Mouse (Mus musculus) hindbrain, embryonic 16.5 days (tissue): ENCODE data around the gene Art3. TPM values are rescaled to one million over a fixed set of nuclear protein-coding genes. Genes with fewer than 3 reads are reported as not detected.
A peak's percentile ranks its signal among the peaks of the same experiment; 100 is the strongest.
"Not testable (repeated sequence)": the region's sequence is repeated elsewhere in the genome, so short reads cannot be mapped to it uniquely, and the experiment has no call there.

Experiments
- ATAC-seq: fragments of 200-750 bp; cut with Nextera tagmentation; 2 replicates; pipeline ENCODE4 v1.8.0; 2017; ENCODE audit warnings: moderate TSS enrichment, moderate library complexity
- H3K27ac ChIP-seq: fragments of 300-500 bp; sonication (generic); 2 replicates; pipeline ENCODE4 v1.5.1; 2014; ENCODE audit warnings: low read depth, mild to moderate bottlenecking, control low read depth, low read length, moderate library complexity
- H3K27me3 ChIP-seq: fragments of 300-500 bp; sonication (generic); replicated peaks from 2 replicates; pipeline ENCODE4 v1.6.1; 2014; ENCODE audit warnings: low read length; ENCODE audit not compliant: control insufficient read depth, insufficient read depth
- H3K36me3 ChIP-seq: fragments of 300-500 bp; sonication (generic); 2 replicates; pipeline ENCODE4 v1.6.1; 2014; ENCODE audit warnings: mild to moderate bottlenecking, low read length, moderate library complexity, mixed read lengths; ENCODE audit not compliant: control insufficient read depth, insufficient read depth
- H3K4me1 ChIP-seq: fragments of 300-500 bp; sonication (generic); 2 replicates; pipeline ENCODE4 v1.6.1; 2014; ENCODE audit warnings: low read depth, low read length; ENCODE audit not compliant: control insufficient read depth, insufficient read depth
- H3K4me2 ChIP-seq: fragments of 300-500 bp; sonication (generic); 2 replicates; pipeline ENCODE4 v1.6.1; 2014; ENCODE audit warnings: mild to moderate bottlenecking, low read length, control low read depth, moderate library complexity
- H3K4me3 ChIP-seq: fragments of 300-500 bp; sonication (generic); 2 replicates; pipeline ENCODE4 v1.5.1; 2014; ENCODE audit warnings: mild to moderate bottlenecking, low read length, control low read depth, moderate library complexity
- H3K9ac ChIP-seq: fragments of 300-500 bp; sonication (generic); 2 replicates; pipeline ENCODE4 v1.6.1; 2014; ENCODE audit warnings: low read depth, mild to moderate bottlenecking, control low read depth, low read length, moderate library complexity
- H3K9me3 ChIP-seq: fragments of 300-500 bp; sonication (generic); 2 replicates; pipeline ENCODE4 v1.6.1; 2014; ENCODE audit warnings: mild to moderate bottlenecking, low read length, moderate library complexity; ENCODE audit not compliant: control insufficient read depth
- WGBS: fragments of 180-500 bp; shearing (Covaris S2); extraction: QIAGEN DNeasy Blood & Tissue Kit; methylation state at CpG from one replicate; pipeline ENCODE4 v1.1.7; 2014; 5-methylcytosine and 5-hydroxymethylcytosine counted together
- polyA plus RNA-seq: library from polyadenylated mRNA; unstranded; fragments of >200 nt; fragmentation: Nextera tagmentation; extraction: Ambion mirVana; gene quantifications from 2 replicates; pipeline ENCODE4 v1.2.1, GENCODE M21; 2015

The Art3 gene
- polyA plus RNA-seq, 1 experiment from 2014 or later, result 6.7 TPM

DNA sequence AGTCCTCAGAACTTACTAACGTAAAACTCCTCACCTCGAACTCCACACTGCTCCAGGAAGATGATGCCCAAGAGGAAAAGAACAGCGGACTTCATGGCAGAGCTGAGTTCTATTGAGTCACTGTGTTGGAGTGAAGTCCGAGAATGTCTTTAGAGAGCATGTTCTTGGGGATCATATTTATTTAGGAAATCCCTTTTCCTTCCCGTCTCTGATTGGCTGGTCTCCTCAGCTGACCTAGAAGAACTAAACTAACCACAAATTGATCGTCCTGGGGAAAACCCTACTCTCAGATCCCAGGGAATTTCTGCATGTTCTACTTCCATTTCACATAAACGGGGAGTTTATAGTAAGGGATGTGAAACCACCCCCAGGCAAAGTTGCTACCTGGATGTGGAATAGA, 3.7 kb upstream of the Art3 start, which contains the start of gene Cxcl9:
Gene Cxcl9, minus strand, starts transcription at position 151 of the 400 bp plus-strand sequence.
- H3K4me2 ChIP-seq, result no peak within 1 kb of the TSS
- no peak within 1 kb of the TSS for H3K27ac ChIP-seq
- H3K4me3 ChIP-seq, result no peak within 1 kb of the TSS
- no peaks in the 10 kb centered on the region for H3K9me3 ChIP-seq
- no peak within 1 kb of the TSS for H3K9ac ChIP-seq
- 87% methylated on average over 7 of the region's 7 CpGs for WGBS
- H3K4me1 ChIP-seq, result no peaks in the 10 kb centered on the region
- no peaks in the 10 kb centered on the region for H3K36me3 ChIP-seq
- no peaks in the 10 kb centered on the region for H3K27me3 ChIP-seq
- no peak for ATAC-seq

DNA sequence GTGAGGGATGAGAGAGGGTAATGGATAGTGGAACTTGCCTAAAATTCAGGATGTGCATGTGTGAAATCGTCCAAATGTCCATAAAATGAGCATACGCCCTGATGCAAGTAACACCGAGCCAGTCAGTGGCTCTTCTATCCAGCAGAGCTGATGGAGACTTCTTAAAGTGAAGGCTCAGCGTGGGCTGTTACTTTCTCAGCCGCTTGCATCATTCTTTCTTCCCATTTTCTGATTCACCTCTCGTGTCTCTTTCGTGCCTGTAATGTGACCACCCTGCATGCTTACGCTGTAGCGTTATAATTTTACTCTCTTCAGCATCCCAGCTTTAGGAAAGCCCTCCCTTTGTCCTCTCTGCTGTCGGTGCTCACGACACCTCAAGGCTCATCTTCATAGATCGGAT, 505 bp upstream of the Art3 start:
- Histone ChIP-seq H3K9me3 (no peaks in the 10 kb centered on the region), H3K27ac (no peak overlapping the region), H3K9ac (no peak overlapping the region), H3K4me1 (no peaks in the 10 kb centered on the region), H3K4me2 (no peak overlapping the region), H3K4me3 (no peak overlapping the region), H3K36me3 (no peaks in the 10 kb centered on the region), H3K27me3 (no peaks in the 10 kb centered on the region)
- no peak for ATAC-seq
- WGBS, result 92% methylated on average over 12 of the region's 12 CpGs

GRCm38 (mm10) chr5:92332359-92332840, 773 bp downstream of the Art3 start:
- Histone ChIP-seq H3K36me3 (no peaks in the 10 kb centered on the region), H3K4me2 (no peak overlapping the region), H3K27me3 (no peaks in the 10 kb centered on the region), H3K9ac (no peak overlapping the region), H3K9me3 (no peaks in the 10 kb centered on the region), H3K4me3 (no peak overlapping the region), H3K4me1 (no peaks in the 10 kb centered on the region), H3K27ac (no peak overlapping the region)
- ATAC-seq, result no peak
- 65% methylated on average over 9 of the region's 9 CpGs for WGBS

- Histone ChIP-seq H3K4me3 (no peak overlapping the region), H3K9me3 (no peaks in the 10 kb centered on the region), H3K9ac (no peak overlapping the region), H3K4me2 (no peak overlapping the region), H3K4me1 (no peaks in the 10 kb centered on the region), H3K36me3 (no peaks in the 10 kb centered on the region), H3K27ac (no peak overlapping the region), H3K27me3 (no peaks in the 10 kb centered on the region)
- WGBS, result 86% methylated on average over 3 of the region's 3 CpGs
- no peak for ATAC-seq
Observed at GRCm38 (mm10) chr5:92336743-92337142, 5.1 kb downstream of the Art3 start.

GRCm38 (mm10) chr5:92340606-92341005, 9.0 kb downstream of the Art3 start:
- Histone ChIP-seq H3K4me2 (no peak overlapping the region), H3K27me3 (no peaks in the 10 kb centered on the region), H3K9ac (no peak overlapping the region), H3K27ac (no peak overlapping the region), H3K36me3 (no peaks in the 10 kb centered on the region), H3K9me3 (no peaks in the 10 kb centered on the region), H3K4me3 (no peak overlapping the region), H3K4me1 (no peaks in the 10 kb centered on the region)
- 83% methylated on average over 4 of the region's 4 CpGs for WGBS
- ATAC-seq, result no peak

- H3K4me2 ChIP-seq, result no peak overlapping the region
- no peak for ATAC-seq
- no peaks in the 10 kb centered on the region for H3K36me3 ChIP-seq
- 83% methylated on average over 8 of the region's 8 CpGs for WGBS
- H3K9me3 ChIP-seq, result no peaks in the 10 kb centered on the region
- H3K9ac ChIP-seq, result no peak overlapping the region
- H3K4me1 ChIP-seq, result no peaks in the 10 kb centered on the region
- H3K27me3 ChIP-seq, result peaks cover 3% of the 10 kb centered on the region; the same call in 1 of the 2 replicates
- H3K27ac ChIP-seq, result no peak overlapping the region
- H3K4me3 ChIP-seq, result no peak overlapping the region
Observed at GRCm38 (mm10) chr5:92345006-92345405, 13.4 kb downstream of the Art3 start.

DNA sequence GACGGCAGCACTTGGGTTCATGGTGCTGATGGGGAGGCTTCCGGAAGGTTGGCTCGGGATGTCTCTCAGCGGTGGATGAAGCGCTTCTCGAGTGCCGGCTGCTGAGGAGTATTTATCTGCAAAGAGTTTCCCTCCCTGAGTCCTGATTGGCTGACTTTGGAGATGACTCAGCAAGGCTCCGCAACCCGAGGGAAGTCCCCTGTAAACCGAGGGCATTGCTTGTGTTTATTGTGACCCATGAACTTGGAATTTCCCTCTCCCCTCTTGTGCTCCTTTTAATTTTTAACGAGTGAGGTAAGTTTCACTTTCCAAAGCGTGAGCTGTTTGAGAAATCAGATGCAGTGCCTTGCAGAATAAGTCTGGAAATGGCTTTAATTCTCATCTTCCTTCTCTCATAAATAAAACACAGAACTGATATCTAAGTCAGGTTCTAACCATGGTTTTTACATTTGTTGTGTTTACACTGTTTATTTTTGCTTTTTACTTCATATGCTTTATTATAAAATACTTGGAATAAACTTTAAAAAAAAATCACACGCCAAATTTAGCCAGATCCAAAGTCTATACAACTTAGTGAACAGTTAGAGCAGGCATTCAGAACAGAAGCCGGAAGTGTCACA, 17.3 kb downstream of the Art3 start, which contains the start of gene Cxcl10:
Gene Cxcl10, minus strand, starts transcription at position 96 of the 620 bp plus-strand sequence.
- peak within 1 kb of the TSS; percentile 74 for H3K4me2 ChIP-seq
- no peaks in the 10 kb centered on the region for H3K4me1 ChIP-seq
- H3K4me3 ChIP-seq, result peak within 1 kb of the TSS; percentile 36
- peak within 1 kb of the TSS; percentile 38; the same call in 1 of the 2 replicates for H3K9ac ChIP-seq
- whole genome bisulfite sequencing, result 17% methylated on average over 14 of the region's 14 CpGs
- no peaks in the 10 kb centered on the region for H3K36me3 ChIP-seq
- H3K9me3 ChIP-seq, result no peaks in the 10 kb centered on the region
- no peak within 1 kb of the TSS for H3K27ac ChIP-seq
- peak; percentile 76 for ATAC-seq
- H3K27me3 ChIP-seq, result peaks cover 3% of the 10 kb centered on the region; the same call in 1 of the 2 replicates

DNA sequence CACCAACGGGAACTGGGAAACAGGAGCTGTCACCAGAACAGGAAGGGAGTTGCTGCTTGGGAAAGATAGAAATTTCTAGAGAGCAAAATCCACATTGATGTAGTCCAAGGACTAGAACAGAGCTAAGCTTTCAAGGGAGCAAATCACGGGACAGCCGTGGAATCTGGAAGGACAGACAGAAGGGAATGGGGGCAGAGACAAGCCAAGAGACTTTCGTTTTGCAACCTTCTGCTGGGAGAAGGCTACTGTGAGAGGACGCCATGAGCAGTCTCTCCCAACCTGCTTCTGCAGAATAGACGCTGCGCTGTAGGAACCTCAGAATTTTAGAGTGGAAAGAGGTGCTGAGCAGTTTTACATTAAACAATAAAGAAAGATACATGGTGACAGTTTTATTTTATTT, 18.1 kb downstream of the Art3 start:
- H3K4me2 ChIP-seq, result no peak overlapping the region
- no peaks in the 10 kb centered on the region for H3K4me1 ChIP-seq
- H3K36me3 ChIP-seq, result no peaks in the 10 kb centered on the region
- no peak for ATAC-seq
- H3K27me3 ChIP-seq, result peaks cover 3% of the 10 kb centered on the region; the same call in 1 of the 2 replicates
- H3K27ac ChIP-seq, result no peak overlapping the region
- no peak overlapping the region for H3K9ac ChIP-seq
- no peaks in the 10 kb centered on the region for H3K9me3 ChIP-seq
- WGBS, result 88% methylated on average over 7 of the region's 7 CpGs
- no peak overlapping the region for H3K4me3 ChIP-seq

GRCm38 (mm10) chr5:92352716-92353115, 21.1 kb downstream of the Art3 start:
- H3K4me2 ChIP-seq, result not testable (repeated sequence)
- 88% methylated on average over 4 of the region's 4 CpGs for WGBS

More at GRCm38 (mm10) chr5:92352716-92353115, 21.1 kb downstream of the Art3 start:
- H3K27ac ChIP-seq, H3K4me1 ChIP-seq, H3K9ac ChIP-seq, H3K4me3 ChIP-seq, H3K9me3 ChIP-seq, ATAC-seq, H3K27me3 ChIP-seq, H3K36me3 ChIP-seq: not testable (repeated sequence)
